Mouse (Mus musculus) small intestine, adult 10 weeks (tissue): ENCODE measurements around the gene Foxq1. TPM values are rescaled to one million over a fixed set of nuclear protein-coding genes. Genes with fewer than 3 reads are reported as not detected.

Experiments used
- polyA plus RNA-seq: library from polyadenylated mRNA; stranded (reverse); fragments of 350-450 nt; fragmentation: Illumina TruSeq; extraction: RNeasy Lipid Tissue Mini Kit (QIAGEN cat#74804); gene quantifications from one replicate; pipeline ENCODE4 v1.2.3, GENCODE M21; 2014; ENCODE audit warnings: low replicate concordance

Gene Foxq1
- 9.6 TPM for polyA plus RNA-seq

GRCm38 (mm10) chr13:31555834-31556233 lies at the start of gene Foxq1:
Gene Foxq1 (plus strand): TSS chr13:31556134.

GRCm38 (mm10) chr13:31558521-31559418 lies 2.8 kb downstream of the Foxq1 start, which contains the start of gene A530084C06Rik:
Gene A530084C06Rik (minus strand): TSS chr13:31559333.

Other genes starting within 250 kb of the Foxq1 start
- gene A530084C06Rik, start 3.2 kb downstream of the Foxq1 start, polyA plus RNA-seq, result 0.26 TPM
- gene Foxf2, start 69.7 kb downstream of the Foxq1 start, polyA plus RNA-seq, result 8.5 TPM